Mouse (Mus musculus) midbrain, embryonic 10.5 days (tissue): ENCODE measurements at regions not wholly inside any gene's neighbourhood (a gene's known extent, or its start where the extent isn't known, plus 50 kb on each side); places are given as distances from the start of the nearest gene placed in this dataset.

Experiments
- DNase-seq: peaks from one replicate; pipeline ENCODE4 v3.0.0-alpha.2; 2017; ENCODE audit warnings: low spot score
- H3K27ac ChIP-seq: fragments of 300-500 bp; sonication (generic); replicated peaks from 2 replicates; pipeline ENCODE4 v1.5.1; 2016; ENCODE audit warnings: mild to moderate bottlenecking
- H3K27me3 ChIP-seq: fragments of 300-500 bp; sonication (generic); 2 replicates; pipeline ENCODE4 v1.6.1; 2016; ENCODE audit warnings: low read depth, mild to moderate bottlenecking; ENCODE audit not compliant: poor library complexity, severe bottlenecking
- H3K36me3 ChIP-seq: fragments of 300-500 bp; sonication (generic); 2 replicates; pipeline ENCODE4 v1.6.1; 2016; ENCODE audit warnings: mild to moderate bottlenecking, moderate library complexity
- H3K4me1 ChIP-seq: fragments of 300-500 bp; sonication (generic); 2 replicates; pipeline ENCODE4 v1.6.1; 2016
- H3K4me3 ChIP-seq: fragments of 300-500 bp; sonication (generic); 2 replicates; pipeline ENCODE4 v1.5.1; 2016; ENCODE audit warnings: mild to moderate bottlenecking, moderate library complexity
- H3K9me3 ChIP-seq: fragments of 300-500 bp; sonication (generic); replicated peaks from 2 replicates; pipeline ENCODE4 v1.6.1; 2016; ENCODE audit warnings: mild to moderate bottlenecking
- WGBS: fragments of 180-500 bp; shearing (Covaris S2); methylation state at CpG from one replicate; pipeline ENCODE4 v1.1.7; 2016; 5-methylcytosine and 5-hydroxymethylcytosine counted together

GRCm38 (mm10) chr5:106067124-106067551 is 190.8 kb downstream of the Zfp326 start:
- H3K36me3 ChIP-seq = no peaks in the 10 kb centered on the region
- DNase-seq = no peak
- 0 out of 2 replicates have a peak, but pooled peaks cover 8% of the 10 kb centered on the region for H3K9me3 ChIP-seq
- H3K27ac ChIP-seq = no peak overlapping the region
- no peaks in the 10 kb centered on the region for H3K27me3 ChIP-seq
- H3K4me1 ChIP-seq = no peaks in the 10 kb centered on the region
- no peak overlapping the region for H3K4me3 ChIP-seq
- WGBS = 91% methylated on average over 9 of the region's 9 CpGs

DNA sequence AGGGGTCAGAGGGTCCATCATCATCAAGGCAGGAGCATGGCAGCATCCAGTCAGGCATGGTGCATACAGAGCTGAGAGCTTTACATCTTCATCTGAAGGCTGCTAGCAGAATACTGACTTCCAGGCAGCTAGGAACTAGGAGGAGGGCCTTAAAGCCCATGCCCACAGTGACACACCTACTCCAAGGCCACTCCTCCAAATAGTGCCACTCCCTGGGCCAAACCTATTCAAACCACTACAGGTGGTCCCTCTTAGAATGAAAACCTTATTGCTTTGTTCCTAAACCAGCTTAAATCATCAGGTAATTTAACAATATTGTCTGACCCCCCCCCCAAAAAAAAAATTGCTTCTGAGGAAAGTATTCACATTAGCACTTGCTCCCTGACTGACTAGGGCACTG is 190.3 kb downstream of the Zfp326 start:
- no peak for DNase-seq
- Histone ChIP-seq H3K27ac (no peak overlapping the region), H3K27me3 (no peaks in the 10 kb centered on the region), H3K9me3 (0 out of 2 replicates have a peak, but pooled peaks cover 8% of the 10 kb centered on the region), H3K36me3 (no peaks in the 10 kb centered on the region), H3K4me1 (no peaks in the 10 kb centered on the region), H3K4me3 (no peak overlapping the region)

DNA sequence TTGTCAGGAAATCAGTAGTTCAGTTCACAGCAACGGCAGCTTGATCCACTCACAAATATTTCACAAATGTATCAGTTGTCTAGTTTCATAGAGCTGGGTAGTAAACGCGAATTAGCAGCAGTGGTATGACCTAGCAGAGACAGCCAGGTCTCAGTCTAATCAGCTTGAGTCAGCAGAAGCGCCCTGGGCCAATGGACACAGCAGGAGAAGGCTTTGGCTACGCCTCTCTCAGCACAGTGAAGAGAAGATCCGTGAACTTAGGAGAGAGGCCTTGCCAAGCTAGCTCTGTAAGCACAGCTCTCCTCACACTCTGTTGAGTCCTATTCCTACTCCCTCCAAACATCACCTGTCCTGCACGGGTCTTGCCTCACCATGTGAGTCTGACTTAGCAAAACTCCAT is 188.0 kb downstream of the Zfp326 start:
- H3K9me3 ChIP-seq = 0 out of 2 replicates have a peak, but pooled peaks cover 8% of the 10 kb centered on the region
- DNase-seq = no peak

GRCm38 (mm10) chr5:106062926-106063325 is 186.6 kb downstream of the Zfp326 start:
- H3K4me3 ChIP-seq = no peak overlapping the region
- 0 out of 2 replicates have a peak, but pooled peaks cover 8% of the 10 kb centered on the region for H3K9me3 ChIP-seq
- no peak overlapping the region for H3K27ac ChIP-seq
- 90% methylated on average over 6 of the region's 6 CpGs for WGBS
- H3K36me3 ChIP-seq = no peaks in the 10 kb centered on the region
- DNase-seq = no peak
- H3K27me3 ChIP-seq = no peaks in the 10 kb centered on the region
- H3K4me1 ChIP-seq = no peaks in the 10 kb centered on the region

More for the DNA sequence above, 188.0 kb downstream of the Zfp326 start:
- no peaks in the 10 kb centered on the region for H3K4me1 ChIP-seq
- no peaks in the 10 kb centered on the region for H3K27me3 ChIP-seq
- H3K36me3 ChIP-seq = no peaks in the 10 kb centered on the region
- WGBS = 83% methylated on average over 7 of the region's 7 CpGs
- no peak overlapping the region for H3K4me3 ChIP-seq
- H3K27ac ChIP-seq = no peak overlapping the region

- Histone ChIP-seq H3K9me3 (no peaks in the 10 kb centered on the region), H3K4me1 (no peaks in the 10 kb centered on the region), H3K27ac (no peak overlapping the region), H3K4me3 (no peak overlapping the region), H3K27me3 (no peaks in the 10 kb centered on the region), H3K36me3 (no peaks in the 10 kb centered on the region)
- 63% methylated on average over 9 of the region's 9 CpGs for WGBS
- DNase-seq = no peak
These were observed 180.3 kb downstream of the Zfp326 start for GRCm38 (mm10) chr5:106056631-106057030.

GRCm38 (mm10) chr5:106055221-106055620 is 178.9 kb downstream of the Zfp326 start:
- no peak for DNase-seq
- Histone ChIP-seq H3K9me3 (no peaks in the 10 kb centered on the region), H3K4me1 (no peaks in the 10 kb centered on the region), H3K4me3 (no peak overlapping the region), H3K27me3 (no peaks in the 10 kb centered on the region), H3K36me3 (no peaks in the 10 kb centered on the region), H3K27ac (no peak overlapping the region)
- WGBS = 71% methylated on average over 8 of the region's 8 CpGs

DNA sequence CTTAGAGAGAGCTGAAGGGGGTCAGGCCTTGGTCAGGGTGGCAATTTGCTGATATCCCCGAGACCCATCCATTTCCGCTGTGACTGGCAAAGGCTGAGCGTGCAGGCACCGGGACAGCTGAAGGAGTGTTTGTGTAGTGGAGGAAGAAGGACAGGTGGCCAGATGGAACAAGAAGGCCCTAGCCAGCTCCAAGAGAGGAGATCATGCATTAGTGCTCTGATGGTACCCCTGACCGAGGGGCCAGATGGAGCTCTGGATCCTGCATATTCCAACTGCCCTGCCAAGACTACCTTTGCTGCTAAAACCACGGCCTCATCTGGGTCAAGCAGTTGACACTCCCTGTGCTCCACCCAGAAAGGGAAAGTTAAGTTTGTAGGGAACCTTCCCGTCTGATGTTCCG is 174.7 kb downstream of the Zfp326 start:
- 93% methylated on average over 8 of the region's 8 CpGs for WGBS
- Histone ChIP-seq H3K27ac (no peak overlapping the region), H3K4me1 (no peaks in the 10 kb centered on the region), H3K27me3 (no peaks in the 10 kb centered on the region), H3K9me3 (no peaks in the 10 kb centered on the region), H3K4me3 (no peak overlapping the region), H3K36me3 (no peaks in the 10 kb centered on the region)
- no peak for DNase-seq

- no peak for DNase-seq
- WGBS = 90% methylated on average over 12 of the region's 12 CpGs
- no peaks in the 10 kb centered on the region for H3K4me1 ChIP-seq
- no peaks in the 10 kb centered on the region for H3K9me3 ChIP-seq
- H3K27me3 ChIP-seq = no peaks in the 10 kb centered on the region
- H3K36me3 ChIP-seq = no peaks in the 10 kb centered on the region
- no peak overlapping the region for H3K4me3 ChIP-seq
- H3K27ac ChIP-seq = no peak overlapping the region
These were observed 168.7 kb downstream of the Zfp326 start for GRCm38 (mm10) chr5:106044878-106045585.

DNA sequence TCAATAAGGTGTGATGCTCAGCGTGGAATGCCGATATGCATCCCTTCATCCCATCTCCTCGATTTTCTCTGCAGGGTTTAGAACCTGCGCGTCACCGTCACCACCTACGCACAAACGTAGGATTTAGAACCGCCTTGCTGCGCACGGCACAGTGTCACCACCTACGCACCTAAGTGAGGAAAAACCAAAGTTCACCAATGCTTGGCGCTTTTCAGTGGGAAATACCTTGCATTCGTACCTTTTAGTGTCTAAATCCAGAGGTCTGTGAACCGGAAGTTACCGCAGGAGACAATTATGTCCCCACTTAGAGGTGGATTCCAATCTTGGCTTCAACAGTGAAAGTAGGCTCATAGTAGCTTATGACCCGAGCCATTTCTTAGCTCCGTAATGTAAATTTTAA is 162.0 kb downstream of the Zfp326 start:
- 95% methylated on average over 18 of the region's 18 CpGs for WGBS
- Histone ChIP-seq H3K4me1 (no peaks in the 10 kb centered on the region), H3K36me3 (no peaks in the 10 kb centered on the region), H3K9me3 (no peaks in the 10 kb centered on the region), H3K27ac (no peak overlapping the region), H3K27me3 (no peaks in the 10 kb centered on the region), H3K4me3 (no peak overlapping the region)
- no peak for DNase-seq

GRCm38 (mm10) chr5:106036176-106036575 is 159.8 kb downstream of the Zfp326 start:
- Histone ChIP-seq H3K27ac (no peak overlapping the region), H3K27me3 (no peaks in the 10 kb centered on the region), H3K36me3 (no peaks in the 10 kb centered on the region), H3K4me1 (no peaks in the 10 kb centered on the region), H3K9me3 (no peaks in the 10 kb centered on the region), H3K4me3 (no peak overlapping the region)
- DNase-seq = no peak
- WGBS = 68% methylated on average over 6 of the region's 6 CpGs

DNA sequence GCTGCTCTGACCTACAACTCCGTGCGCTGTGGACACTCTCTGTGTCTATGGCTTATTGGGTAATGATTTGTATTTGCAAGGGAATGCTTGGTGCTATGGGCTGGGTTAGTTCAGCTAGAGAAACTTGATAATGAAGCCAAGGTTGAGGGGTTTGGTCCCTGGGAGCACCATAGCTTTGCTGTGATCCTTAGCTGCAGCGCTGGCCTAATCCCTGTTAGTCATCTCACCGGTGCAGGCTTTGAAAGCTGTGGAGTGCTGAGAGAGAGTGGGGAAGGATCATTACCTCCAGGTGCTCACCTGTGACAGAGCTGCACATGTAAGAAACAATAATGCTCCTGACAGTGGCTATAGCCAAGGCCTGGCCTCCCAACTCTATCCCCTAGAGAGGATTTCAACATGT is 156.6 kb downstream of the Zfp326 start:
- no peaks in the 10 kb centered on the region for H3K36me3 ChIP-seq
- no peak for DNase-seq
- H3K27me3 ChIP-seq = no peaks in the 10 kb centered on the region
- H3K27ac ChIP-seq = no peak overlapping the region
- no peaks in the 10 kb centered on the region for H3K4me1 ChIP-seq
- no peaks in the 10 kb centered on the region for H3K9me3 ChIP-seq
- no peak overlapping the region for H3K4me3 ChIP-seq
- WGBS = 74% methylated on average over 4 of the region's 4 CpGs

DNA sequence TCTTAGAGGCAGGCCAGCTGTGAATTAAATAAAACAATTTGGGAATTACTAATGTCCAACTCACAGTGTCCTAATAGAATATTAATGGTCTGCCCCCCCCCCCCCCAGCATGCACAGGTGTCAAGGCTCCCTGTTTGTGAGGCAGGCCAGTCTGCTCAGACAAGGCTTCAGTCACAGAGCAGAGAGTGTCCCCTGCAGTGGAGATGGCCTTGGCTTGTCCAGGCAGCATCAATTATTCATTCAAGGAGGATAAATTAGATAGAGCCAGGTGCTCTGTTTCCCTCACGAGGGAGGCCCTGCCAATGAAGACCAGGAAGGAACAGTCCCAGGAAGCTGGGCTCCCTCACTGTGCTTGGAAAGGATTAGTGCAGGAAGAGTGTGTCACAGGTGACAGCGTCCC is 150.5 kb downstream of the Zfp326 start:
- Histone ChIP-seq H3K27me3 (no peaks in the 10 kb centered on the region), H3K4me1 (no peaks in the 10 kb centered on the region), H3K9me3 (no peaks in the 10 kb centered on the region), H3K4me3 (no peak overlapping the region), H3K36me3 (no peaks in the 10 kb centered on the region), H3K27ac (no peak overlapping the region)
- DNase-seq = no peak
- 57% methylated on average over 2 of the region's 2 CpGs for WGBS

- DNase-seq = no peak
- Histone ChIP-seq H3K9me3 (no peaks in the 10 kb centered on the region), H3K4me3 (no peak overlapping the region), H3K36me3 (no peaks in the 10 kb centered on the region), H3K4me1 (peaks cover 17% of the 10 kb centered on the region), H3K27ac (no peak overlapping the region), H3K27me3 (peaks cover 9% of the 10 kb centered on the region)
- 81% methylated on average over 16 of the region's 16 CpGs for WGBS
These were observed 128.0 kb downstream of the Zfp326 start for GRCm38 (mm10) chr5:106004292-106004917.
